Mouse (Mus musculus) embryonic facial prominence, embryonic 11.5 days (tissue): Measurements from ENCODE around the gene Rsph3a. TPM values are rescaled to one million over a fixed set of nuclear protein-coding genes. Genes with fewer than 3 reads are reported as not detected.
A peak's percentile ranks its signal among the peaks of the same experiment; 100 is the strongest.
"Not testable (repeated sequence)": the region's sequence is repeated elsewhere in the genome, so short reads cannot be mapped to it uniquely, and the experiment has no call there.

Source experiments
- ATAC-seq: fragments of 200-750 bp; cut with Nextera tagmentation; replicated peaks from 2 replicates; pipeline ENCODE4 v1.8.0; 2017; ENCODE audit warnings: low read depth; ENCODE audit not compliant: insufficient number of reproducible peaks, low FRiP score, low TSS enrichment
- DNase-seq: peaks from one replicate; pipeline ENCODE4 v3.0.0-alpha.2; 2015; ENCODE audit warnings: low spot score
- H3K27ac ChIP-seq: fragments of 300-500 bp; sonication (generic); replicated peaks from 2 replicates; pipeline ENCODE4 v1.5.1; 2014; ENCODE audit warnings: mild to moderate bottlenecking, low read depth, low read length, control low read depth
- H3K27me3 ChIP-seq: fragments of 300-500 bp; sonication (generic); 2 replicates; pipeline ENCODE4 v1.6.1; 2014; ENCODE audit warnings: mild to moderate bottlenecking, low read length, moderate library complexity, mixed read lengths; ENCODE audit not compliant: control insufficient read depth, insufficient read depth
- H3K36me3 ChIP-seq: fragments of 300-500 bp; sonication (generic); replicated peaks from 2 replicates; pipeline ENCODE4 v1.6.1; 2014; ENCODE audit warnings: low read depth, mild to moderate bottlenecking, low read length, moderate library complexity, mixed read lengths; ENCODE audit not compliant: control insufficient read depth, insufficient read depth
- H3K4me1 ChIP-seq: fragments of 300-500 bp; sonication (generic); 2 replicates; pipeline ENCODE4 v1.6.1; 2014; ENCODE audit warnings: low read length, mixed read lengths; ENCODE audit not compliant: control insufficient read depth, insufficient read depth
- H3K4me2 ChIP-seq: fragments of 300-500 bp; sonication (generic); 2 replicates; pipeline ENCODE4 v1.6.1; 2014; ENCODE audit warnings: low read depth, mild to moderate bottlenecking, control low read depth, low read length, moderate library complexity
- H3K4me3 ChIP-seq: fragments of 300-500 bp; sonication (generic); 2 replicates; pipeline ENCODE4 v1.5.1; 2014; ENCODE audit warnings: low read depth, low read length, control low read depth
- H3K9ac ChIP-seq: fragments of 300-500 bp; sonication (generic); replicated peaks from 2 replicates; pipeline ENCODE4 v1.6.1; 2014; ENCODE audit warnings: mild to moderate bottlenecking, control low read depth, low read length
- H3K9me3 ChIP-seq: fragments of 300-500 bp; sonication (generic); replicated peaks from 2 replicates; pipeline ENCODE4 v1.6.1; 2016; ENCODE audit warnings: mild to moderate bottlenecking, low read length, inconsistent platforms, mixed read lengths; ENCODE audit not compliant: control insufficient read depth
- WGBS: fragments of 180-500 bp; shearing (Covaris S2); extraction: QIAGEN DNeasy Blood & Tissue Kit; methylation state at CpG from one replicate; pipeline ENCODE4 v1.1.7; 2014; 5-methylcytosine and 5-hydroxymethylcytosine counted together
- polyA plus RNA-seq: library from polyadenylated mRNA; unstranded; fragments of >200 nt; fragmentation: Nextera tagmentation; extraction: Ambion mirVana; gene quantifications from 2 replicates; pipeline ENCODE4 v1.2.1, GENCODE M21; 2014

The Rsph3a gene
- polyA plus RNA-seq, 1 experiment from 2014 or later = 46.0 TPM

GRCm38 (mm10) chr17:7939640-7940039 is 5.8 kb upstream of the Rsph3a start:
- 69% methylated on average over 8 of the region's 8 CpGs for WGBS
- no peak overlapping the region for H3K4me2 ChIP-seq
- H3K27ac ChIP-seq = no peak overlapping the region
- H3K4me3 ChIP-seq = no peak overlapping the region
- ATAC-seq (no peak), DNase-seq (peak; percentile 26)
- no peaks in the 10 kb centered on the region for H3K27me3 ChIP-seq
- H3K36me3 ChIP-seq = no peaks in the 10 kb centered on the region
- no peak overlapping the region for H3K9ac ChIP-seq
- H3K9me3 ChIP-seq = no peaks in the 10 kb centered on the region
- H3K4me1 ChIP-seq = no peaks in the 10 kb centered on the region

- not testable (repeated sequence) for H3K27me3 ChIP-seq, H3K9ac ChIP-seq, H3K9me3 ChIP-seq, H3K4me1 ChIP-seq, ATAC-seq, H3K36me3 ChIP-seq, DNase-seq, H3K27ac ChIP-seq
- H3K4me2 ChIP-seq = peak overlapping the region; percentile 35; the same call in 1 of the 2 replicates
- WGBS = 0% methylated on average over 7 of the region's 27 CpGs
- peak overlapping the region; percentile 44 for H3K4me3 ChIP-seq
Measured at GRCm38 (mm10) chr17:7946053-7946627, 726 bp downstream of the Rsph3a start.

GRCm38 (mm10) chr17:7951333-7951732 is 5.9 kb downstream of the Rsph3a start:
- not testable (repeated sequence) for H3K27ac ChIP-seq, DNase-seq, H3K36me3 ChIP-seq, H3K4me1 ChIP-seq, H3K9me3 ChIP-seq, H3K27me3 ChIP-seq, H3K9ac ChIP-seq, H3K4me3 ChIP-seq, ATAC-seq, H3K4me2 ChIP-seq
- WGBS = no CpG with 5 or more reads among the region's 4 CpGs

GRCm38 (mm10) chr17:7957242-7957641 is 11.8 kb downstream of the Rsph3a start:
- H3K9me3 ChIP-seq, H3K27ac ChIP-seq, H3K4me3 ChIP-seq, DNase-seq, H3K27me3 ChIP-seq, H3K36me3 ChIP-seq, ATAC-seq, H3K9ac ChIP-seq, H3K4me2 ChIP-seq, H3K4me1 ChIP-seq: not testable (repeated sequence)
- WGBS = 92% methylated on average over 7 of the region's 9 CpGs

- H3K36me3 ChIP-seq, H3K27me3 ChIP-seq, H3K27ac ChIP-seq, H3K4me1 ChIP-seq, H3K4me3 ChIP-seq, H3K9ac ChIP-seq, ATAC-seq, DNase-seq, H3K4me2 ChIP-seq, H3K9me3 ChIP-seq: not testable (repeated sequence)
- 94% methylated on average over 4 of the region's 4 CpGs for WGBS
Measured at GRCm38 (mm10) chr17:7963333-7963732, 17.9 kb downstream of the Rsph3a start.

- H3K4me1 ChIP-seq, ATAC-seq, H3K36me3 ChIP-seq, H3K4me2 ChIP-seq, H3K4me3 ChIP-seq, H3K9ac ChIP-seq, DNase-seq, H3K27me3 ChIP-seq, H3K27ac ChIP-seq, H3K9me3 ChIP-seq: not testable (repeated sequence)
- 63% methylated on average over 2 of the region's 2 CpGs for WGBS
Measured at GRCm38 (mm10) chr17:7964398-7964797, 19.0 kb downstream of the Rsph3a start.

- H3K4me2 ChIP-seq, H3K4me3 ChIP-seq, H3K27me3 ChIP-seq, H3K9ac ChIP-seq, H3K4me1 ChIP-seq, ATAC-seq, DNase-seq, H3K36me3 ChIP-seq, H3K27ac ChIP-seq, H3K9me3 ChIP-seq: not testable (repeated sequence)
- 89% methylated on average over 3 of the region's 5 CpGs for WGBS
Measured at GRCm38 (mm10) chr17:7968490-7968889, 23.1 kb downstream of the Rsph3a start.

GRCm38 (mm10) chr17:7969782-7970181 is 24.4 kb downstream of the Rsph3a start:
- H3K4me2 ChIP-seq, H3K4me3 ChIP-seq, H3K27ac ChIP-seq, ATAC-seq, H3K27me3 ChIP-seq, H3K9me3 ChIP-seq, DNase-seq, H3K9ac ChIP-seq, H3K36me3 ChIP-seq, H3K4me1 ChIP-seq: not testable (repeated sequence)
- 68% methylated on average over 2 of the region's 6 CpGs for WGBS
